Mouse (Mus musculus): ENCODE measurements around the gene Nup107. TPM values are rescaled to one million over a fixed set of nuclear protein-coding genes. Genes with fewer than 3 reads are reported as not detected.

Gene Nup107
- polyA plus RNA-seq, 1 experiment from 2014 or later: 33.4 TPM

GRCm38 (mm10) chr10:117711408-117711807 lies 81.1 kb downstream of the Nup107 start:
- WGBS (ENCODE audit: insufficient replicate concordance): 79% methylated on average over 5 of the region's 5 CpGs
- Histone ChIP-seq H3K9me3 (replicated peaks) (no peaks in the 10 kb centered on the region), H3K4me1 (replicated peaks) (peaks cover 37% of the 10 kb centered on the region), H3K36me3 (replicated peaks) (peaks cover 17% of the 10 kb centered on the region), H3K27me3 (no peaks in the 10 kb centered on the region), H3K9ac (peak overlapping the region; percentile 59; the same call in 1 of the 2 replicates), H3K4me2 (peak overlapping the region; percentile 73), H3K27ac (replicated peaks) (peak overlapping the region; percentile 80), H3K4me3 (replicated peaks) (peak overlapping the region; percentile 99)
- ATAC-seq (ENCODE audit: insufficient read depth): no peak

DNA sequence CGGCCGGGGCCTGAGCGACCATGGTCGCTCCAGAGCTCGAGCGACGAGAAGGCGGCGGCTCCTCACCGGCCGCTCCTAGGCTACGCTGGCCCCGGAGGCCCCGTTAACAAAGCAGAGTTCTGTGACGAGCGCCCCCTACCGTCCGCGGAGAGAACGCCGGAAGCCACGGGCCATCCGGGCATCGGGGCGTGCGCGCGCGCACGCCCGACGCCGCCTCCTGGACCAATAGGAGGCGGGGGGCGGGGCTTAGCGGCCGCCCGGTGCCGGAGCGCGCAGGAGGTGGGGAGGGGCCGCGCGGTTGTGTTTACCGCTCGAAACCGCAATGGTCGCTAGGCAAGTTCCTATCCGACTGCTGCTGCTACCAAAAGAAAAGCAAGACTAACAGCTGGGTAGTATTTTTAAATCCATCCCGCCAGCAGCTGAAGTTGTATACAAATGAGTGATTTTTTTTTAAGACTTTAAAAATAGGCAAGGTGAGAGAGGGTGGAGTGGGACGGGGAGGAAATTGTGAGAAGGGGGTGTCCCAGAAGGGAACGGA lies 81.8 kb downstream of the Nup107 start, which contains the start of gene Mdm2:
Mdm2 (minus strand) TSS at position 155 of the 538 bp plus-strand sequence.
- H3K4me3 ChIP-seq (replicated peaks): peak within 1 kb of the TSS; percentile 99
- peaks cover 37% of the 10 kb centered on the region for H3K4me1 ChIP-seq (replicated peaks)
- ATAC-seq (ENCODE audit: insufficient read depth): peak; percentile 95
- under 1% methylated on average over 52 of the region's 52 CpGs for WGBS (ENCODE audit: insufficient replicate concordance)
- H3K4me2 ChIP-seq: peak within 1 kb of the TSS; percentile 79
- no peaks in the 10 kb centered on the region for H3K27me3 ChIP-seq
- H3K27ac ChIP-seq (replicated peaks): peak within 1 kb of the TSS; percentile 96
- H3K9ac ChIP-seq: peak within 1 kb of the TSS; percentile 99
- peaks cover 23% of the 10 kb centered on the region for H3K36me3 ChIP-seq (replicated peaks)
- no peaks in the 10 kb centered on the region for H3K9me3 ChIP-seq (replicated peaks)

GRCm38 (mm10) chr10:117709930-117710603 lies 82.4 kb downstream of the Nup107 start:
- Histone ChIP-seq H3K9ac (peak overlapping the region; percentile 99), H3K36me3 (replicated peaks) (peaks cover 29% of the 10 kb centered on the region), H3K27me3 (no peaks in the 10 kb centered on the region), H3K4me1 (replicated peaks) (peaks cover 37% of the 10 kb centered on the region), H3K4me3 (replicated peaks) (peak overlapping the region; percentile 99), H3K27ac (replicated peaks) (peak overlapping the region; percentile 96), H3K4me2 (peak overlapping the region; percentile 79), H3K9me3 (replicated peaks) (no peaks in the 10 kb centered on the region)
- WGBS (ENCODE audit: insufficient replicate concordance): under 1% methylated on average over 71 of the region's 71 CpGs
- ATAC-seq (ENCODE audit: insufficient read depth): peak; percentile 76

- no peak for ATAC-seq (ENCODE audit: insufficient read depth)
- WGBS (ENCODE audit: insufficient replicate concordance): 22% methylated on average over 12 of the region's 12 CpGs
- Histone ChIP-seq H3K27me3 (no peaks in the 10 kb centered on the region), H3K9ac (peak overlapping the region; percentile 99), H3K4me3 (replicated peaks) (peak overlapping the region; percentile 99), H3K36me3 (replicated peaks) (peaks cover 36% of the 10 kb centered on the region), H3K4me2 (peak overlapping the region; percentile 79), H3K27ac (replicated peaks) (peak overlapping the region; percentile 96), H3K9me3 (replicated peaks) (no peaks in the 10 kb centered on the region), H3K4me1 (replicated peaks) (peaks cover 37% of the 10 kb centered on the region)
Observed at GRCm38 (mm10) chr10:117709326-117709830, 83.1 kb downstream of the Nup107 start.

- peak overlapping the region; percentile 99; the same call in 1 of the 2 replicates for H3K9ac ChIP-seq
- no peaks in the 10 kb centered on the region for H3K27me3 ChIP-seq
- H3K36me3 ChIP-seq (replicated peaks): peaks cover 41% of the 10 kb centered on the region
- peak overlapping the region; percentile 99 for H3K4me3 ChIP-seq (replicated peaks)
- ATAC-seq (ENCODE audit: insufficient read depth): no peak
- peak overlapping the region; percentile 79 for H3K4me2 ChIP-seq
- WGBS (ENCODE audit: insufficient replicate concordance): 45% methylated on average over 9 of the region's 9 CpGs
- H3K4me1 ChIP-seq (replicated peaks): peaks cover 37% of the 10 kb centered on the region
- peak overlapping the region; percentile 96; the same call in 1 of the 2 replicates for H3K27ac ChIP-seq (replicated peaks)
- no peaks in the 10 kb centered on the region for H3K9me3 ChIP-seq (replicated peaks)
Observed at GRCm38 (mm10) chr10:117708856-117709255, 83.6 kb downstream of the Nup107 start.

GRCm38 (mm10) chr10:117708376-117708775 lies 84.1 kb downstream of the Nup107 start:
- Histone ChIP-seq H3K27ac (replicated peaks) (no peak overlapping the region), H3K4me1 (replicated peaks) (peaks cover 37% of the 10 kb centered on the region), H3K4me2 (peak overlapping the region; percentile 79), H3K9me3 (replicated peaks) (no peaks in the 10 kb centered on the region), H3K27me3 (no peaks in the 10 kb centered on the region), H3K4me3 (replicated peaks) (peak overlapping the region; percentile 99; the same call in 1 of the 2 replicates), H3K36me3 (replicated peaks) (peaks cover 46% of the 10 kb centered on the region), H3K9ac (no peak overlapping the region)
- ATAC-seq (ENCODE audit: insufficient read depth): no peak
- 83% methylated on average over 2 of the region's 2 CpGs for WGBS (ENCODE audit: insufficient replicate concordance)

DNA sequence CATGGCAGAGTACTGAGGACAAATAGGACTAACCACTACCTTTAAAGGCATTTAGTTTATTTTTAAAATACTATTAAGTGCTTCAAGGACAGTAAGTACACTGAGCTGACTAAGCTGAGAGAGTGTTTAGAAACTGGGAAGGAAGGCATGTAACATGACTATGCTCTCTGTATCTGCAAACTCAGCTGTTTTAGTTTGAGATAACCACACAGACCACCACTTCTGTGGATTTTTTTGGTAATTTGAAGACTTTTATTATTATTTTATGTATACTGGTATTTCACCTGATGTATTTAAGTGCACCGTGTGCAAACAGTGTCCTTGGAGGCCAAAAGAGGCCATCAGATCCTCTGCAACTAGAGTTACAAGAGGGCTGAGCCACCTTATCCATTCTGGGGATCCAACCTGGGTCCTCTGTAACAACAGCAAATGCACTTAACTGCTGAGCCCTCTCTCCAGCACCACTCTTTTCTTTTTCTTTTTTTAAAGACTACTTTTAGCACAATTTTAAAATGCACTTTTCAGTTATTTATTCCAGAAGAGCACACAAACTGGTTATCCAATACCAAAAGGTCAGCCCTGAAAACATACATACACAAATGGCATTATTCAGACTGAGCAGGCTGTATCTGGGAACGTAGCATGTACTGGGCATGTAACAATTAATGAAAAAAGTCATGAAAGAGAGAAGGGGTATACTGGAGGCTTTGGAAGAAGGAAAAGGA lies 85.2 kb downstream of the Nup107 start:
- Histone ChIP-seq H3K4me2 (no peak overlapping the region), H3K9me3 (replicated peaks) (no peaks in the 10 kb centered on the region), H3K9ac (no peak overlapping the region), H3K4me3 (replicated peaks) (no peak overlapping the region), H3K27ac (replicated peaks) (no peak overlapping the region), H3K36me3 (replicated peaks) (peaks cover 56% of the 10 kb centered on the region), H3K27me3 (no peaks in the 10 kb centered on the region), H3K4me1 (replicated peaks) (peaks cover 35% of the 10 kb centered on the region)
- no peak for ATAC-seq (ENCODE audit: insufficient read depth)
- 78% methylated on average over 2 of the region's 2 CpGs for WGBS (ENCODE audit: insufficient replicate concordance)

- 77% methylated on average over 6 of the region's 6 CpGs for WGBS (ENCODE audit: insufficient replicate concordance)
Observed at GRCm38 (mm10) chr10:117706440-117706839, 86.1 kb downstream of the Nup107 start.

GRCm38 (mm10) chr10:117705806-117706205 lies 86.7 kb downstream of the Nup107 start:
- ATAC-seq (ENCODE audit: insufficient read depth): no peak
- H3K27ac ChIP-seq (replicated peaks): no peak overlapping the region
- H3K4me3 ChIP-seq (replicated peaks): no peak overlapping the region
- no peaks in the 10 kb centered on the region for H3K9me3 ChIP-seq (replicated peaks)
- no peaks in the 10 kb centered on the region for H3K27me3 ChIP-seq
- H3K4me1 ChIP-seq (replicated peaks): peaks cover 21% of the 10 kb centered on the region
- no peak overlapping the region for H3K9ac ChIP-seq
- H3K4me2 ChIP-seq: no peak overlapping the region
- peaks cover 68% of the 10 kb centered on the region for H3K36me3 ChIP-seq (replicated peaks)

More at GRCm38 (mm10) chr10:117706440-117706839, 86.1 kb downstream of the Nup107 start:
- H3K9me3 ChIP-seq (replicated peaks): no peaks in the 10 kb centered on the region
- H3K27me3 ChIP-seq: no peaks in the 10 kb centered on the region
- no peak overlapping the region for H3K4me3 ChIP-seq (replicated peaks)
- no peak for ATAC-seq (ENCODE audit: insufficient read depth)
- H3K27ac ChIP-seq (replicated peaks): no peak overlapping the region
- H3K4me1 ChIP-seq (replicated peaks): peaks cover 27% of the 10 kb centered on the region
- H3K36me3 ChIP-seq (replicated peaks): peaks cover 63% of the 10 kb centered on the region
- no peak overlapping the region for H3K4me2 ChIP-seq
- no peak overlapping the region for H3K9ac ChIP-seq

DNA sequence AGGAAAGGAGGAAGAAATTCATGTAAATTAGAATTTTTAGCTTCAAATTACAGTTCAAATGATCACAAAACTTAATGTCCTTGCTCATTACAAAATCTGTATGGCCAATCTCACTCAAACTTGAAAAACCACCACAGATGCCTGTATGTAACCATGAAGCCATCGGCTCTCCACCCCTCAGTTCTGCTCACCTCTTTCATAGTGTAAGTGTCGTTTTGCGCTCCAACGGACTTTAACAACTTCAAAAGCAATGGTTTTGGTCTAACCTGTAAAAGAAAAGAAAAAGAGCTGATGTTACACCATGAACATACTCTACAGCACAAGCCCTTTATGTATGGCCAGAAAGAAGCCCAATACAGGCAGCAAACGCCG lies 87.6 kb downstream of the Nup107 start:
- Histone ChIP-seq H3K4me1 (replicated peaks) (peaks cover 21% of the 10 kb centered on the region), H3K27ac (replicated peaks) (no peak overlapping the region), H3K4me3 (replicated peaks) (no peak overlapping the region), H3K9me3 (replicated peaks) (no peaks in the 10 kb centered on the region), H3K27me3 (no peaks in the 10 kb centered on the region), H3K4me2 (no peak overlapping the region), H3K9ac (no peak overlapping the region), H3K36me3 (replicated peaks) (peaks cover 76% of the 10 kb centered on the region)
- 87% methylated on average over 6 of the region's 6 CpGs for WGBS (ENCODE audit: insufficient replicate concordance)
- no peak for ATAC-seq (ENCODE audit: insufficient read depth)
